Mouse (Mus musculus) kidney, embryonic 15.5 days (tissue): ENCODE results near the gene Eif3d. TPM values are rescaled to one million over a fixed set of nuclear protein-coding genes. Genes with fewer than 3 reads are reported as not detected.
A peak's percentile ranks its signal among the peaks of the same experiment; 100 is the strongest.

Source experiments
- ATAC-seq: fragments of 200-750 bp; cut with Nextera tagmentation; replicated peaks from 2 replicates; pipeline ENCODE4 v1.8.0; 2017; ENCODE audit warnings: moderate TSS enrichment; ENCODE audit not compliant: low FRiP score
- H3K27ac ChIP-seq: fragments of 300-500 bp; sonication (generic); 2 replicates; pipeline ENCODE4 v1.5.1; 2015; ENCODE audit warnings: mild to moderate bottlenecking, inconsistent platforms
- H3K27me3 ChIP-seq: fragments of 300-500 bp; sonication (generic); 2 replicates; pipeline ENCODE4 v1.6.1; 2015; ENCODE audit warnings: inconsistent platforms
- H3K36me3 ChIP-seq: fragments of 300-500 bp; sonication (generic); 2 replicates; pipeline ENCODE4 v1.6.1; 2015; ENCODE audit warnings: inconsistent platforms
- H3K4me1 ChIP-seq: fragments of 300-500 bp; sonication (generic); 2 replicates; pipeline ENCODE4 v1.6.1; 2015; ENCODE audit warnings: inconsistent platforms
- H3K4me2 ChIP-seq: fragments of 300-500 bp; sonication (generic); 2 replicates; pipeline ENCODE4 v1.6.1; 2015; ENCODE audit warnings: moderate library complexity, mild to moderate bottlenecking, inconsistent platforms
- H3K4me3 ChIP-seq: fragments of 300-500 bp; sonication (generic); replicated peaks from 2 replicates; pipeline ENCODE4 v1.5.1; 2015; ENCODE audit warnings: mild to moderate bottlenecking, inconsistent platforms
- H3K9ac ChIP-seq: fragments of 300-500 bp; sonication (generic); 2 replicates; pipeline ENCODE4 v1.6.1; 2015; ENCODE audit warnings: mild to moderate bottlenecking, inconsistent platforms
- H3K9me3 ChIP-seq: fragments of 300-500 bp; sonication (generic); replicated peaks from 2 replicates; pipeline ENCODE4 v1.6.1; 2016; ENCODE audit warnings: inconsistent platforms
- WGBS: fragments of 180-500 bp; shearing (Covaris S2); methylation state at CpG from one replicate; pipeline ENCODE4 v1.1.7; 2015; ENCODE audit warnings: mixed read lengths; 5-methylcytosine and 5-hydroxymethylcytosine counted together
- polyA plus RNA-seq: library from polyadenylated mRNA; unstranded; fragments of >200 nt; fragmentation: Nextera tagmentation; extraction: Ambion mirVana; gene quantifications from 2 replicates; pipeline ENCODE4 v1.2.1, GENCODE M21; 2015

Gene Eif3d
- polyA plus RNA-seq, 1 experiment from 2014 or later: 223 TPM

GRCm38 (mm10) chr15:77974165-77974841 lies 3.7 kb upstream of the Eif3d start:
- Histone ChIP-seq H3K36me3 (no peaks in the 10 kb centered on the region), H3K4me3 (no peak overlapping the region), H3K9ac (no peak overlapping the region), H3K9me3 (no peaks in the 10 kb centered on the region), H3K4me1 (peaks cover 13% of the 10 kb centered on the region), H3K27me3 (peaks cover 5% of the 10 kb centered on the region; the same call in 1 of the 2 replicates), H3K27ac (no peak overlapping the region), H3K4me2 (no peak overlapping the region)
- 75% methylated on average over 6 of the region's 6 CpGs for WGBS
- ATAC-seq: no peak

GRCm38 (mm10) chr15:77969940-77970469 lies 608 bp downstream of the Eif3d start:
- Histone ChIP-seq H3K27ac (peak overlapping the region; percentile 99), H3K9ac (peak overlapping the region; percentile 89), H3K27me3 (0 out of 2 replicates have a peak, but pooled peaks cover 3% of the 10 kb centered on the region), H3K4me2 (peak overlapping the region; percentile 86), H3K4me3 (peak overlapping the region; percentile 89), H3K36me3 (peaks cover 37% of the 10 kb centered on the region), H3K9me3 (no peaks in the 10 kb centered on the region), H3K4me1 (peaks cover 19% of the 10 kb centered on the region)
- ATAC-seq: no peak; the same call in 1 of the 2 replicates
- 2% methylated on average over 15 of the region's 15 CpGs for WGBS

GRCm38 (mm10) chr15:77965117-77965528 lies 5.5 kb downstream of the Eif3d start:
- Histone ChIP-seq H3K36me3 (peaks cover 86% of the 10 kb centered on the region), H3K27me3 (no peaks in the 10 kb centered on the region), H3K9me3 (no peaks in the 10 kb centered on the region), H3K9ac (no peak overlapping the region), H3K4me3 (no peak overlapping the region), H3K4me2 (no peak overlapping the region), H3K27ac (no peak overlapping the region), H3K4me1 (peaks cover 13% of the 10 kb centered on the region)
- no peak for ATAC-seq
- WGBS: 79% methylated on average over 9 of the region's 9 CpGs

GRCm38 (mm10) chr15:77962447-77962846 lies 8.2 kb downstream of the Eif3d start:
- H3K9ac ChIP-seq: no peak overlapping the region
- whole genome bisulfite sequencing: 98% methylated on average over 5 of the region's 5 CpGs
- no peaks in the 10 kb centered on the region for H3K27me3 ChIP-seq
- H3K4me3 ChIP-seq: no peak overlapping the region
- peaks cover 95% of the 10 kb centered on the region for H3K36me3 ChIP-seq
- no peak overlapping the region for H3K4me2 ChIP-seq
- no peak for ATAC-seq
- peaks cover 3% of the 10 kb centered on the region for H3K4me1 ChIP-seq
- H3K9me3 ChIP-seq: no peaks in the 10 kb centered on the region
- H3K27ac ChIP-seq: no peak overlapping the region

GRCm38 (mm10) chr15:77960693-77961092 lies 9.9 kb downstream of the Eif3d start:
- no peak for ATAC-seq
- 91% methylated on average over 6 of the region's 6 CpGs for WGBS

GRCm38 (mm10) chr15:77958071-77958470 lies 12.5 kb downstream of the Eif3d start:
- Histone ChIP-seq H3K9ac (no peak overlapping the region), H3K27me3 (peaks cover 18% of the 10 kb centered on the region), H3K36me3 (peaks cover 51% of the 10 kb centered on the region), H3K27ac (no peak overlapping the region), H3K9me3 (no peaks in the 10 kb centered on the region), H3K4me2 (no peak overlapping the region), H3K4me1 (peaks cover 26% of the 10 kb centered on the region), H3K4me3 (no peak overlapping the region)
- 65% methylated on average over 3 of the region's 3 CpGs for WGBS
- ATAC-seq: no peak

More at GRCm38 (mm10) chr15:77960693-77961092, 9.9 kb downstream of the Eif3d start:
- Histone ChIP-seq H3K9ac (no peak overlapping the region), H3K4me1 (peaks cover 21% of the 10 kb centered on the region), H3K4me2 (no peak overlapping the region), H3K27me3 (peaks cover 9% of the 10 kb centered on the region), H3K4me3 (no peak overlapping the region), H3K36me3 (peaks cover 78% of the 10 kb centered on the region), H3K27ac (no peak overlapping the region), H3K9me3 (no peaks in the 10 kb centered on the region)

GRCm38 (mm10) chr15:77957625-77958024 lies 13.0 kb downstream of the Eif3d start:
- no peak for ATAC-seq
- H3K4me2 ChIP-seq: no peak overlapping the region
- no peak overlapping the region for H3K9ac ChIP-seq
- 34% methylated on average over 5 of the region's 5 CpGs for WGBS
- no peak overlapping the region for H3K4me3 ChIP-seq
- H3K36me3 ChIP-seq: peaks cover 47% of the 10 kb centered on the region
- no peaks in the 10 kb centered on the region for H3K9me3 ChIP-seq
- H3K4me1 ChIP-seq: peaks cover 26% of the 10 kb centered on the region
- H3K27me3 ChIP-seq: peaks cover 18% of the 10 kb centered on the region
- H3K27ac ChIP-seq: no peak overlapping the region

GRCm38 (mm10) chr15:77956404-77956901 lies 14.2 kb downstream of the Eif3d start, which contains the start of gene Foxred2:
Foxred2 (minus strand) TSS chr15:77956722.
- peak within 1 kb of the TSS; percentile 64 for H3K4me3 ChIP-seq
- ATAC-seq: peak; percentile 85

GRCm38 (mm10) chr15:77955440-77956403 lies 14.9 kb downstream of the Eif3d start:
- peaks cover 18% of the 10 kb centered on the region for H3K27me3 ChIP-seq
- 6% methylated on average over 52 of the region's 52 CpGs for WGBS
- H3K36me3 ChIP-seq: peaks cover 28% of the 10 kb centered on the region
- ATAC-seq: peak; percentile 62
- H3K4me2 ChIP-seq: peak overlapping the region; percentile 91
- peak overlapping the region; percentile 36 for H3K9ac ChIP-seq
- H3K9me3 ChIP-seq: no peaks in the 10 kb centered on the region
- peaks cover 26% of the 10 kb centered on the region for H3K4me1 ChIP-seq
- peak overlapping the region; percentile 64 for H3K4me3 ChIP-seq
- H3K27ac ChIP-seq: no peak overlapping the region

More at GRCm38 (mm10) chr15:77956404-77956901, 14.2 kb downstream of the Eif3d start, which contains the start of gene Foxred2:
- Histone ChIP-seq H3K4me2 (peak within 1 kb of the TSS; percentile 91), H3K4me1 (peaks cover 26% of the 10 kb centered on the region), H3K36me3 (peaks cover 35% of the 10 kb centered on the region), H3K27me3 (peaks cover 18% of the 10 kb centered on the region), H3K9ac (peak within 1 kb of the TSS; percentile 36), H3K9me3 (no peaks in the 10 kb centered on the region), H3K27ac (no peak within 1 kb of the TSS; the same call in 1 of the 2 replicates)
- WGBS: under 1% methylated on average over 38 of the region's 39 CpGs

- no peak for ATAC-seq
- 94% methylated on average over 2 of the region's 2 CpGs for WGBS
Measured at GRCm38 (mm10) chr15:77954362-77954761, 16.3 kb downstream of the Eif3d start.

GRCm38 (mm10) chr15:77952921-77953320 lies 17.7 kb downstream of the Eif3d start:
- ATAC-seq: no peak
- Histone ChIP-seq H3K27ac (no peak overlapping the region), H3K4me3 (no peak overlapping the region), H3K4me2 (no peak overlapping the region), H3K4me1 (peaks cover 26% of the 10 kb centered on the region), H3K9ac (no peak overlapping the region), H3K36me3 (no peaks in the 10 kb centered on the region), H3K27me3 (peaks cover 18% of the 10 kb centered on the region), H3K9me3 (no peaks in the 10 kb centered on the region)
- 85% methylated on average over 3 of the region's 3 CpGs for WGBS

More at GRCm38 (mm10) chr15:77954362-77954761, 16.3 kb downstream of the Eif3d start:
- H3K36me3 ChIP-seq: peaks cover 14% of the 10 kb centered on the region
- no peaks in the 10 kb centered on the region for H3K9me3 ChIP-seq
- H3K4me1 ChIP-seq: peaks cover 26% of the 10 kb centered on the region
- H3K27me3 ChIP-seq: peaks cover 18% of the 10 kb centered on the region
- no peak overlapping the region for H3K4me2 ChIP-seq
- no peak overlapping the region for H3K9ac ChIP-seq
- no peak overlapping the region for H3K4me3 ChIP-seq
- no peak overlapping the region for H3K27ac ChIP-seq
